Mouse (Mus musculus) liver, embryonic 11.5 days (tissue): ENCODE data around the gene Acsl4. TPM values are rescaled to one million over a fixed set of nuclear protein-coding genes. Genes with fewer than 3 reads are reported as not detected.

ENCODE experiments used
- ATAC-seq: fragments of 200-750 bp; cut with Nextera tagmentation; replicated peaks from 2 replicates; pipeline ENCODE4 v1.8.0; 2017; ENCODE audit warnings: moderate number of reproducible peaks, mild to moderate bottlenecking, moderate TSS enrichment, moderate library complexity; ENCODE audit not compliant: low FRiP score
- DNase-seq: peaks from one replicate; pipeline ENCODE4 v3.0.0-alpha.2; 2017; ENCODE audit warnings: low spot score
- H3K27ac ChIP-seq: fragments of 300-500 bp; sonication (generic); 2 replicates; pipeline ENCODE4 v1.5.1; 2014; ENCODE audit warnings: mild to moderate bottlenecking, low read depth, low read length, control low read depth
- H3K27me3 ChIP-seq: fragments of 300-500 bp; sonication (generic); replicated peaks from 2 replicates; pipeline ENCODE4 v1.6.1; 2014; ENCODE audit warnings: low read length, mixed read lengths; ENCODE audit not compliant: control insufficient read depth, insufficient read depth
- H3K36me3 ChIP-seq: fragments of 300-500 bp; sonication (generic); 2 replicates; pipeline ENCODE4 v1.6.1; 2014; ENCODE audit warnings: mild to moderate bottlenecking, low read length, moderate library complexity, mixed read lengths; ENCODE audit not compliant: control insufficient read depth, insufficient read depth
- H3K4me1 ChIP-seq: fragments of 300-500 bp; sonication (generic); replicated peaks from 2 replicates; pipeline ENCODE4 v1.6.1; 2014; ENCODE audit warnings: low read length, mixed read lengths; ENCODE audit not compliant: control insufficient read depth, insufficient read depth
- H3K4me2 ChIP-seq: fragments of 300-500 bp; sonication (generic); 2 replicates; pipeline ENCODE4 v1.6.1; 2014; ENCODE audit warnings: mild to moderate bottlenecking, control low read depth, moderate library complexity
- H3K4me3 ChIP-seq: fragments of 300-500 bp; sonication (generic); 2 replicates; pipeline ENCODE4 v1.5.1; 2014; ENCODE audit warnings: low read depth, low read length, control low read depth
- H3K9ac ChIP-seq: fragments of 300-500 bp; sonication (generic); 2 replicates; pipeline ENCODE4 v1.6.1; 2014; ENCODE audit warnings: low read depth, low read length, control low read depth
- H3K9me3 ChIP-seq: fragments of 300-500 bp; sonication (generic); 2 replicates; pipeline ENCODE4 v1.6.1; 2016; ENCODE audit warnings: low read length, inconsistent platforms, mixed read lengths; ENCODE audit not compliant: control insufficient read depth
- WGBS: fragments of 180-500 bp; shearing (Covaris S2); extraction: QIAGEN DNeasy Blood & Tissue Kit; methylation state at CpG from one replicate; pipeline ENCODE4 v1.1.7; 2014; 5-methylcytosine and 5-hydroxymethylcytosine counted together
- polyA plus RNA-seq: library from polyadenylated mRNA; unstranded; fragments of >200 nt; fragmentation: Nextera tagmentation; extraction: Ambion mirVana; gene quantifications from 2 replicates; pipeline ENCODE4 v1.2.1, GENCODE M21; 2014

The Acsl4 gene
- polyA plus RNA-seq, 1 experiment from 2014 or later: 19.8 TPM

GRCm38 (mm10) chrX:142303456-142303855 is 86.9 kb downstream of the Acsl4 start:
- Histone ChIP-seq H3K9ac (no peak overlapping the region), H3K27me3 (peaks cover 31% of the 10 kb centered on the region), H3K27ac (no peak overlapping the region), H3K4me3 (no peak overlapping the region), H3K9me3 (no peaks in the 10 kb centered on the region), H3K4me1 (no peaks in the 10 kb centered on the region), H3K36me3 (no peaks in the 10 kb centered on the region), H3K4me2 (no peak overlapping the region)
- no peak for ATAC-seq
- no peak for DNase-seq
- 59% methylated on average over 2 of the region's 2 CpGs for WGBS

GRCm38 (mm10) chrX:142285905-142286304 is 104.4 kb downstream of the Acsl4 start:
- no peaks in the 10 kb centered on the region for H3K9me3 ChIP-seq
- no peak overlapping the region for H3K9ac ChIP-seq
- H3K27ac ChIP-seq: no peak overlapping the region
- WGBS: 42% methylated on average over 5 of the region's 5 CpGs
- H3K27me3 ChIP-seq: 0 out of 2 replicates have a peak, but pooled peaks cover 4% of the 10 kb centered on the region
- ATAC-seq: no peak
- DNase-seq: no peak
- no peak overlapping the region for H3K4me2 ChIP-seq
- no peak overlapping the region for H3K4me3 ChIP-seq
- H3K36me3 ChIP-seq: no peaks in the 10 kb centered on the region
- no peaks in the 10 kb centered on the region for H3K4me1 ChIP-seq

- ATAC-seq (no peak), DNase-seq (no peak)
- Histone ChIP-seq H3K4me3 (no peak overlapping the region), H3K9ac (no peak overlapping the region), H3K36me3 (no peaks in the 10 kb centered on the region), H3K27me3 (peaks cover 5% of the 10 kb centered on the region), H3K9me3 (no peaks in the 10 kb centered on the region), H3K4me1 (no peaks in the 10 kb centered on the region), H3K27ac (no peak overlapping the region), H3K4me2 (no peak overlapping the region)
- WGBS: 57% methylated on average over 3 of the region's 3 CpGs
Measured at GRCm38 (mm10) chrX:142276573-142276972, 113.8 kb downstream of the Acsl4 start.

GRCm38 (mm10) chrX:142276031-142276430 is 114.3 kb downstream of the Acsl4 start:
- no peak overlapping the region for H3K9ac ChIP-seq
- H3K9me3 ChIP-seq: no peaks in the 10 kb centered on the region
- H3K27ac ChIP-seq: no peak overlapping the region
- no peak overlapping the region for H3K4me3 ChIP-seq
- 66% methylated on average over 3 of the region's 3 CpGs for WGBS
- H3K27me3 ChIP-seq: peaks cover 5% of the 10 kb centered on the region
- no peaks in the 10 kb centered on the region for H3K36me3 ChIP-seq
- DNase-seq (no peak), ATAC-seq (no peak)
- no peak overlapping the region for H3K4me2 ChIP-seq
- H3K4me1 ChIP-seq: no peaks in the 10 kb centered on the region

Other genes starting within 250 kb of the Acsl4 start
- not detected in 2 replicates for gene Gucy2f, start 193.6 kb downstream of the Acsl4 start, polyA plus RNA-seq
- 9.8 and 11.3 TPM in 2 replicates for gene Nxt2, start 163.8 kb downstream of the Acsl4 start, polyA plus RNA-seq
- gene Kcne1l, start 84.2 kb downstream of the Acsl4 start, polyA plus RNA-seq: 4.3 and 4.4 TPM in 2 replicates